Mouse (Mus musculus): ENCODE measurements around the gene Fgfr2.
A peak's percentile ranks its signal among the peaks of the same experiment; 100 is the strongest.

Gene Fgfr2

DNA sequence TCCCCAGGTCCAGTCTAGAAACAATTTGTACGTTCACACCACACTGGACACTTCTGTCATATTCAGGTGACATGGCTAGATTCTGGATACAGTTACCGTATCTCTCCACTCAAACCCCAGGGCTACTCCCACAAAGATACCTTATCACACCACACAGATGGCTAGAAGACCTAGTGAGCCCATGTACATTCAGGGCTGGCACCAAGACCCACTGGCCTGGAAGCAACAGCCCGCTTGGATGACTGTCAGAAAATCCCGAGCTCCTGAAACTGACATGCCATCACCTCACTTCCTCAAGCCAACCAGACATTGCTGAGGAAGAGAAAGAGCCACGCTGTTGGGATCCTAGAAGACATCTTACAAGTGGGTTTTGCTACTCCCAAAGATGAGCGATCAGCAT, 384.3 kb downstream of the Fgfr2 start:
- peak; percentile 84 for DNase-seq

- peak; percentile 80 for DNase-seq
Observed at GRCm38 (mm10) chr7:132736099-132736862, 386.9 kb downstream of the Fgfr2 start.

DNA sequence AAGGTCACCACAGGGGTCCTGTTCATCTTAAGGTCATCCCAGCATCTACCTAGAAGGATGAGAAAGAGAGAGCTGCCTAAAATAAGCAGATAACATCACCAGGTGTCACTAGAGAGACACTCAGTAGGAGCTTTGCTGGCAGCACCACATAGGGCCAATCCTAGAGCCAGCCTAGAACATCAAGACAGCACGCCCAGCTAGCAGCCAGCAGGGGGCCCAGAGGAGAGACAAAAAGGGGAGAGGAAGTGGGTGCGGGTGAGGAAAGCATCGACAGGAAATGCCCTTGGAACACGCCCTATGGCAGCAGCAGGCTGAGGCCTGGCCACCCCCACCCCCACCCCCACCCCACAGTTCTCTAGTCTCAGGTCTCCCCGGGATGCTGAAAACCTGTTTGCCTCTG, 388.0 kb downstream of the Fgfr2 start:
- DNase-seq: no peak

DNA sequence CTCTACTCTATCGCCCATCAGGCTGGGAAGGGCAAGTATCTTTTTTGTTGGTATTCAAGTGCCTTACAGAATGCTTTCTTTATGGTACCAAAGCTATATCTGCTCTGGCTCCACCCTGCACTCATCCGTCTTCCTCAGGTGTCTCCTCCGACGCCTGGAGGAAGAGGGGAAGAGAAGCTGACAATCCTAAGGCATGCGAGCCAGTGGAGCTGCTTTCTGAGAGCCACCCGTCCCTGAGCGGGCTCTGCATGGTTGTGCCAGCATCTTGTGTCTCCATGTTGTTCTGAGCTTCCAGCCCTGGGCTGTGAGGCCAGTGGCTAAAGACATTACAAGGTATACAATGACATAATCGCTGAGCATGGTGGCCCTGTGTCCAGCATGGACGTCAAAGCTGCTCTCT, 388.9 kb downstream of the Fgfr2 start:
- no peak for DNase-seq

- no peak for DNase-seq
Observed at GRCm38 (mm10) chr7:132733521-132733920, 389.6 kb downstream of the Fgfr2 start.

GRCm38 (mm10) chr7:132732136-132732789, 390.9 kb downstream of the Fgfr2 start:
- DNase-seq: no peak

GRCm38 (mm10) chr7:132731558-132731957, 391.6 kb downstream of the Fgfr2 start:
- no peak for DNase-seq

DNA sequence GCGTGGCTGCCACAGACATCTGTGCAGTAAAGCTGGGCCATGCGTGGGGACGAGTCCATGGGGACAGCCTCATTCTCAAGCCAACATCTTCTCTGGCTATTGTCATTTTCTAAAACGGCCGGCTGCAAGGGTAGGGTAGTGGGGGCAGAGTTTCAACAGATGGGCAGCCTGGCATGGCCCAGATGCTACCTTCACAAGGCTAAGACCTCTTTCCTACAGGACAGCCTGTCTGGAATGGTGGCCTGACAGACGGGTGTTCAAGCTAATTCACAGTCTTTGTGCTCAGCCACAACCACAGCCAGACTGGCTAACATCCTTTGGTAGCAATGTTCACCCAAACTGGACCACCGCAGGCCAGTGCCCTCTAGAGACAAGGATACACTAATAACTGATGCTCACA, 392.6 kb downstream of the Fgfr2 start:
- DNase-seq: no peak

DNA sequence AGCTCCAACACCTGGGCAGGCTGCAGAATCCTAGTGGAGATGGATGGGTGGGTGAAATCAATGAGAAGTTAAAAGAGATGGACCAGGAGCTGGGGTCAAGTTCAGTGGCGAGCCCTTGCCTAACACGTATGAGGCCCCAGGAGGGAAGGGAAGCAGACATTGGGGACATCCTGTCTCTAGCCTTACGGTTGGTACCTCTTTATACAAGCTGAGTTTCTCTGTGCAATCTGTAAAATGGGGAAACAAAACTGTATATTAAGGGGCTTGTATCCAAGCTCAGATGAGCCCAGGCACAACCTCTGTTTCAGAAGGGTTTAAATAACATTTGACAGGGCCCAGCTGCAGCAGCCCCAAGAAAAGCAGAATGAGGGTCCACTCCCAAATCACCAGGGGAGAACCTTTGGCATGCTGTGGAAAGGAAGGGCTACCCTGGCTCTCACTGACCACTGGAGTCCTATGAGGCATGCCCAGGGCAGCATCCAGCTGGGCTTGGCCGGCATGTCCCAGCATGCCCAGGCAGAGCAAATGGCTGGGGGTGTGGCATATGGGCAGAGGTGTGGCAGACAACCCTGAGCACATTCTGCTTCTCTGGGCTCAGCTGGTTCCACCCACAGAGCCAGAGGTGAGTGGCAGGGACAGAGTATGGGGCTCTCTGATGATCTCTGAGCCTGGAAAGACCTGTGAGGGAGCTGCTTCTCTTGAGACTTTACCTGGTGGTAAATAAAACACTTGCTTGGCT, 393.9 kb downstream of the Fgfr2 start:
- no peak for DNase-seq

DNA sequence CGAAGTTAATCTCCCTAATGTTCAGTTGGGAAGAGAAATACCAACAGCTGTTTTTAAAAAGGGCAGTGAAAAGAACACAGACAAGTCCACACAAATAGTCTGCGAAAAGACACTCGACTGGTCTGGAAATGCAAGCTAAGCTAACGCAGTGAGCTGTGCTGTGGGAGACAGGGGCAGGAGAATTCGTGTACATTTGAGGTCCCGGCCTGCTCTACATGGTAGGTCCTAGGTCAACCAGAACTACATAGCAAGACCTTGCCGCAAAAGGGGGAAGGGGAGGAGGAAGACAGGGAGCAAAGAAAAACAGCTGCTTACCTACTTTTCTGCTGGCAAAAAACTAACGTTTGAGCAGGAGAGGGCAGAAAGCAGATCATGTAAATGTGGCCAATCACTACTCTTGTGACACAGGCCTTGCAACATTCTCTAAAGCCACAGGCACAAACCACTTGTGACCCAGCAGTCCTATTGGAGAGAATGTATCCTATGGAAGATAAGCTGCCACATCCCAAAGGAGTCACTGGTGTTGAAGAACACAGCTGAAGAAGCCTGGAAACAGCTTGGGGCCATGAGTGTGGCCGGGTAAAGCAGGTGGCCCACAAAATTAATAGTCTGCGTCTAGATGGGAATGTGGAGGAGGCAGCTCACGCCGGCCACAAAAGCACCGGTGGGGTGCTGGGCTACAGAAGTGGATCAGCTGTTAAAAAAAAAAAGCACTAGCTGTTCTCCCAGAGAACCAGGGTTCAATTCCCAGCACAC, 396.9 kb downstream of the Fgfr2 start:
- DNase-seq: no peak

DNA sequence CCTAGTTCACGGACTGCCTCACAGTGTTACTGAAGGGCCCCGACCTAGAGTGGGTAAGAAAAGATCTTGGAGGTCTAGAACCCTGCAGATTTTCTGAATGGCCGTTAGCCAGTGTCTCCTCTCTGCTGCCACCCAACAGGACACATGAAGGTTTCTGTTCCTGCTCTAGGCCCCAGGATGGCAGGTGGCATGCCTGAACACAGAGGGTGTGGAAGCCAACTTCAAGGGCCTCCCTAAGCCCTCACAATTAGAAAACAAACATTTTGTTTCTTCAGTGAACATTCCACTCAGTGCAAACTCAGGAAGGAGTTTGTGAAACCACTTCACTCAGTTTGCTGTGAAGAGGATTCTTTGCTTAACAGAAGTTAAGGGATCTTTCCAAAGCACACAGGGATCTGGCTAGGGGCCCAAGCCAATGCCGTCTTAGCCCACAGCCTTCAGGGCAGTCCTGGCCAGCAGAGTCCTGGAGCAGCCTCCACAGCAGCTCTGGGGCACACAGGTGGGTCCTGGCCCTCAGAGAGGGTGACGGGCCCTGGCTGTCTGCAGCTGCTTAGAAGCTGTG, 398.6 kb downstream of the Fgfr2 start:
- no peak for DNase-seq

- DNase-seq: peak; percentile 98
Observed at GRCm38 (mm10) chr7:132723906-132724305, 399.2 kb downstream of the Fgfr2 start.

DNA sequence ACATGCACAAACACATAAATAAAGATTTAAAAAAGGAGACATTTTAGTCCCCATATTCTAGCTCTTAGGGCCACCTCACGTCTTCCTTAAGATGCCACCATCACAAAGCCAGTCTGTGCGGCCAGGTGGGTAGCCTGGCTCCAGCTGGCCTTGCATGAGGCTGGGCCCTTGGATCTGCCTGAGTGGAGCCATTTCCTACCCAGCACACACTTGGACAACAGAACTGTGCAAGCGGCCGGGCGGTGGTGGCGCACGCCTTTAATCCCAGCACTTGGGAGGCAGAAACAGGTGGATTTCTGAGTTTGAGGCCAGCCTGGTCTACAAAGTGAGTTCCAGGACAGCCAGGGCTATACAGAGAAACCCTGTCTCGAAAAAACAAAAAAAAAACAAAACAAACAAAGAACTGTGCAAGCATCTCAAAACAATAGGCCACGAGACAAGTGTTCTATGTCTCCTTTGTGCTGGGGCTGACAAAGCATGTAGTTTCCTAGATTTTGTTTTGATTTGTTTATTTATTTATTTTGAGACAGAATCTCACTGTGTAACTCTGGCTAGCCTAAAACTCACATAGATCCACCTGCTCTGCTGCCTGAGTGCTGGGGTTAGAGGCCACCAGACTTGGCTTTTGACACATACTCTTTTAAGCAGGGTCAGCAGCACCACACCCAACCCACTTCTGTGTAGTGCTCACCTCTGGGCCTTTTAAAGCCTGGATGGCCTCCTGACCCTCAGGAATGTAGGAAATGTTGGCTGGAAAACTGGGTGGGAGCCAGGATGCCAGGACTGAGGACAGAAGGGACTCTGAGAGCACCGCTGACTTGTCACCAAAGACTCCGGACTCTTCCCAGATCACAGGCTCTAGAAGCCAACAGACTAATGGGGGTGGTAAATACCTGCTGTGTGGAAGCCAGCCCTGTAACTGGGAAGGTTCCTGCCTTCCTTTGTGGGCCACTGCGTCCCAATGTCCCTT, 400.5 kb downstream of the Fgfr2 start:
- peak; percentile 74 for DNase-seq

- peak; percentile 84 for DNase-seq
Observed at GRCm38 (mm10) chr7:132720562-132720961, 402.6 kb downstream of the Fgfr2 start.

DNA sequence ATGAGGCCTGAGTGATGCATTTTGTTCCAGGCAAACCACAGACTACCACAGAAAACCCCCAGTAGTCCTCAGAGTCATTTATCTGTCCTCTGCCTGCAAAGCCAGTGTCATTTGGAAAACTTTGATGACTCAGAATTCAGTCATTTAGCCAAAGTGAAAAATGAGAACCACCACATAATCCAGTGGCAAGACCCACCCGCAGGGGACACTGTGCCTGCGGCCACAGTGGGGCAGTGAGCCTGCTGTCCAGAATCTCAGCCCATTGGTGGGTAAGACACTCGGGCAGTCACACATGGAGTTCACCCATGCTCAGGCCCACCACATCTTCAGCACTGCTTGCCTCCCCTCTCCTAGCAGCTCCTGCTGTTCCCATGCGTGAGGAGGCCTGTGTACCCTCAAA, 403.6 kb downstream of the Fgfr2 start:
- DNase-seq: no peak

- DNase-seq: peak; percentile 40
Observed at GRCm38 (mm10) chr7:132715259-132715658, 407.9 kb downstream of the Fgfr2 start.

GRCm38 (mm10) chr7:132714236-132714923, 408.8 kb downstream of the Fgfr2 start:
- DNase-seq: peak; percentile 81

DNA sequence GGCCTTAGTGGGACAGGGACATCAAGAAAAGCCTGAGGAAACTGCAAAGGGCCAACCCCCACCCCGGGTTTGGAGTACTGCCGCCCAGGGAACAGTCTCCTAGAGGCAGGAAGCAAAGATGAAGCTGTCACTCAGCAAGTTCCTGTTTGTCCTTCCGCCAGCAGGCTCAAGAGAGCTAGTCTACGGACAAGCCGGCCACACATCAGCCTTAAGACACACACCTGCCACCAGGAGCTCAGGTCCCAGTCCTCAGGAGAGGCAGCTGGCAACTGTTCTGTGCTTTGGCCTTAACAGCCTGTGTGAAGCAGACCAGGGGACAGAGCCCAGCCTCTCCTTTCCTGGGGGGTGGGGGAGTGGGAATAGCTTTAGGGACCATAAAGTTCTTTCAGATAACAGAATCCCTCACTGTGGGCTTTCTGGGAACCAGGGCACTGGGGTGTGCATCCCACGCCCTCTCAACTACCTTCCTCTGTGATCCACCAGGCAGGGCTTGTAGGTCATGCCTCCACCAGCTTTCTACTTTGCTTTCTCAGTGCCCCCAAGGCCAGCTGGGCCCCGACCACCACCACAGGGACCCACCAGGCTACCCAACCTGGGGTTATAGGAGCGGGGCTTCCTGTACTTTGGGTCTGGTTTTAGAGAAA, 409.5 kb downstream of the Fgfr2 start:
- DNase-seq: peak; percentile 47

- DNase-seq: no peak
Observed at GRCm38 (mm10) chr7:132712956-132713355, 410.2 kb downstream of the Fgfr2 start.

GRCm38 (mm10) chr7:132712044-132712708, 411.0 kb downstream of the Fgfr2 start:
- no peak for DNase-seq

Measured in cerebellum, adult 9-10 months (tissue).